Mouse (Mus musculus) cerebellum, adult 11 months (tissue): ENCODE results near the gene Gcnt4.
"Not testable (repeated sequence)": the region's sequence is repeated elsewhere in the genome, so short reads cannot be mapped to it uniquely, and the experiment has no call there.

Source experiments
- DNase-seq: peaks from one replicate; pipeline ENCODE4 v3.0.0; 2022

Gcnt4 gene

GRCm38 (mm10) chr13:96923999-96924961, at the start of gene Gcnt4:
Gene Gcnt4, plus strand, starts transcription at chr13:96924689.
- no peak for DNase-seq

GRCm38 (mm10) chr13:96878220-96879057, 46.0 kb upstream of the Gcnt4 start:
- no peak for DNase-seq

- no peak for DNase-seq
Observed at GRCm38 (mm10) chr13:96884534-96884933, 40.0 kb upstream of the Gcnt4 start.

- DNase-seq: no peak
Observed at GRCm38 (mm10) chr13:96889985-96890384, 34.5 kb upstream of the Gcnt4 start.

- DNase-seq: no peak
Observed at GRCm38 (mm10) chr13:96895144-96895543, 29.3 kb upstream of the Gcnt4 start.

GRCm38 (mm10) chr13:96906717-96907116, 17.8 kb upstream of the Gcnt4 start:
- no peak for DNase-seq

- DNase-seq: no peak
Observed at GRCm38 (mm10) chr13:96911202-96911601, 13.3 kb upstream of the Gcnt4 start.

GRCm38 (mm10) chr13:96923134-96923533, 1.4 kb upstream of the Gcnt4 start:
- DNase-seq: not testable (repeated sequence)

- no peak for DNase-seq
Observed at GRCm38 (mm10) chr13:96924985-96925745, 676 bp downstream of the Gcnt4 start.

- no peak for DNase-seq
Observed at GRCm38 (mm10) chr13:96925991-96926725, 1.7 kb downstream of the Gcnt4 start.

- no peak for DNase-seq
Observed at GRCm38 (mm10) chr13:96927781-96928180, 3.3 kb downstream of the Gcnt4 start.

GRCm38 (mm10) chr13:96928432-96929039, 4.0 kb downstream of the Gcnt4 start:
- DNase-seq: no peak

GRCm38 (mm10) chr13:96932745-96933144, 8.3 kb downstream of the Gcnt4 start:
- no peak for DNase-seq

GRCm38 (mm10) chr13:96933367-96933766, 8.9 kb downstream of the Gcnt4 start:
- no peak for DNase-seq

GRCm38 (mm10) chr13:96936173-96936777, 11.8 kb downstream of the Gcnt4 start:
- DNase-seq: no peak

GRCm38 (mm10) chr13:96937059-96937558, 12.6 kb downstream of the Gcnt4 start:
- DNase-seq: no peak

GRCm38 (mm10) chr13:96939680-96940079, 15.2 kb downstream of the Gcnt4 start:
- DNase-seq: no peak

GRCm38 (mm10) chr13:96941481-96941880, 17.0 kb downstream of the Gcnt4 start:
- DNase-seq: not testable (repeated sequence)

GRCm38 (mm10) chr13:96943571-96943970, 19.1 kb downstream of the Gcnt4 start:
- no peak for DNase-seq

- DNase-seq: no peak
Observed at GRCm38 (mm10) chr13:96945748-96946147, 21.3 kb downstream of the Gcnt4 start.

GRCm38 (mm10) chr13:96947722-96948121, 23.2 kb downstream of the Gcnt4 start:
- no peak for DNase-seq
